Mouse (Mus musculus): ENCODE measurements around the gene Ms4a18. TPM values are rescaled to one million over a fixed set of nuclear protein-coding genes. Genes with fewer than 3 reads are reported as not detected.

Gene Ms4a18
- polyA plus RNA-seq, 1 experiment = not detected

- H3K27ac ChIP-seq (ENCODE audit: insufficient read depth, low read length) = no peak overlapping the region
- WGBS = 89% methylated on average over 7 of the region's 7 CpGs
- no peak overlapping the region for H3K4me3 ChIP-seq (ENCODE audit: extremely low read depth, insufficient read depth, insufficient read length)
- no peak for DNase-seq (ENCODE audit: low read depth in 1 of 2, low spot score in 2 of 2)
- TF ChIP-seq POLR2A (IDR thresholded peaks at IDR 0.05; ENCODE audit: low read depth, low read length) = no peak
- no peak for TF ChIP-seq CTCF (IDR thresholded peaks at IDR 0.05; ENCODE audit: extremely low read depth, insufficient read depth, insufficient read length, insufficient replicate concordance)
- no peaks in the 10 kb centered on the region for H3K4me1 ChIP-seq (ENCODE audit: control insufficient read depth, insufficient read depth, insufficient read length)
- no peaks in the 10 kb centered on the region for H3K36me3 ChIP-seq (ENCODE audit: control insufficient read depth, insufficient read depth, low read length)
- H3K27me3 ChIP-seq (ENCODE audit: control insufficient read depth, insufficient read depth, low read length) = no peaks in the 10 kb centered on the region
These were observed 52.1 kb downstream of the Ms4a18 start for GRCm38 (mm10) chr19:10965721-10966120.

- Histone ChIP-seq H3K4me3 (ENCODE audit: extremely low read depth, insufficient read depth, insufficient read length) (no peak overlapping the region), H3K27ac (ENCODE audit: insufficient read depth, low read length) (no peak overlapping the region), H3K27me3 (ENCODE audit: control insufficient read depth, insufficient read depth, low read length) (no peaks in the 10 kb centered on the region), H3K36me3 (ENCODE audit: control insufficient read depth, insufficient read depth, low read length) (no peaks in the 10 kb centered on the region), H3K4me1 (ENCODE audit: control insufficient read depth, insufficient read depth, insufficient read length) (no peaks in the 10 kb centered on the region)
- 58% methylated on average over 12 of the region's 12 CpGs for WGBS
- DNase-seq (ENCODE audit: low read depth in 1 of 2, low spot score in 2 of 2) = no peak
- TF ChIP-seq POLR2A (IDR thresholded peaks at IDR 0.05; ENCODE audit: low read depth, low read length) (no peak), CTCF (IDR thresholded peaks at IDR 0.05; ENCODE audit: extremely low read depth, insufficient read depth, insufficient read length, insufficient replicate concordance) (no peak)
These were observed 57.9 kb downstream of the Ms4a18 start for GRCm38 (mm10) chr19:10959978-10960346.

- Histone ChIP-seq H3K4me3 (ENCODE audit: extremely low read depth, insufficient read depth, insufficient read length) (no peak overlapping the region), H3K27me3 (ENCODE audit: control insufficient read depth, insufficient read depth, low read length) (no peaks in the 10 kb centered on the region), H3K4me1 (ENCODE audit: control insufficient read depth, insufficient read depth, insufficient read length) (no peaks in the 10 kb centered on the region), H3K36me3 (ENCODE audit: control insufficient read depth, insufficient read depth, low read length) (no peaks in the 10 kb centered on the region), H3K27ac (ENCODE audit: insufficient read depth, low read length) (no peak overlapping the region)
- 34% methylated on average over 11 of the region's 11 CpGs for WGBS
- DNase-seq (ENCODE audit: low read depth in 1 of 2, low spot score in 2 of 2) = peak; percentile 18 to 61
- peak; percentile 33; the same call in 1 of the 2 replicates for TF ChIP-seq CTCF (IDR thresholded peaks at IDR 0.05; ENCODE audit: extremely low read depth, insufficient read depth, insufficient read length, insufficient replicate concordance)
- TF ChIP-seq POLR2A (IDR thresholded peaks at IDR 0.05; ENCODE audit: low read depth, low read length) = no peak
These were observed 58.5 kb downstream of the Ms4a18 start for GRCm38 (mm10) chr19:10959085-10959977.

DNA sequence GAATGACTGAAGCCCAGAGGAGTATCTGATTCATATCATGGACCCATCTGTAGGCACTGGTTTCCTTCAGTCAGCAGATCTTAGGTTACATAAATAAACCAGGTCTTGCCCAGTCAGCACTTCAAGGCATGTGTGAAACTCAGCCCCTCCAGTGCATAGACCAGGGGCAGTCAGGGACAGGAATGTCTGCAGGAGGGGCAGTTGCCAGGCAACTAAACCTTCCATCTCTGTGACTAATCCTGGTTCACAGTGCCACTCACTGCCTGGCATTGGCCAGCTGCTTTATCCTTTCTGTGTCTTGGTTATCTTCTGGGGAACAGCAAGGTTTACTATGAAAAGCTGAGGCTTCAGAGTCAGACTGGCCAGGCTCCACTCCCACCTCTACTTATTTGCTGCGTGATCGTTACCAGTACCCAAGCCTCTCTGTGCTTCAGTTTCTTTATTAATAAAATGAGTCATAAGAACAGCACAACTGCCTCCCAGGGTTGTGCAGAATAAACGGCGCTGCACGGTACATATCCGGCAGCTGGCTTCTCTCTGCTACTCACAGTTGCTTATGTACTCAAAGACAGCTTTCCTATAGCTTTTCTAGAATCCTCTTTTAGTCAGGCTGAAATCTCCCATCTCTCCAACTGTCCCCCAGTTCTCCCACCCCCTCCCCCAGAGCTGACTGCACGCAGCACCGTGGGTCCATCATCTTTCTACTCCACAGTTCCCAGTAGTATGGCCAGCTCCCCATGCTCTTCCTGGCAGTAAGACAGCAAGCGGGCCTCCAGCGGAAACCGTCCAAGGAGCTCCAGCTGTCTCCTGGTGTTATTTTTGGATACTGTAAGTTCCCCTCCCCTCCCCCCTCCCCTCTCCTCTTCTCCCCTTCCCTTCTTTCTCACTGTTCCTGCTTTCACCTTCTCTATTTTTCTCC is 65.6 kb downstream of the Ms4a18 start:
- Histone ChIP-seq H3K4me3 (ENCODE audit: extremely low read depth, insufficient read depth, insufficient read length) (no peak overlapping the region), H3K36me3 (ENCODE audit: control insufficient read depth, insufficient read depth, low read length) (no peaks in the 10 kb centered on the region), H3K4me1 (ENCODE audit: control insufficient read depth, insufficient read depth, insufficient read length) (peaks cover 9% of the 10 kb centered on the region), H3K27ac (ENCODE audit: insufficient read depth, low read length) (no peak overlapping the region), H3K27me3 (ENCODE audit: control insufficient read depth, insufficient read depth, low read length) (no peaks in the 10 kb centered on the region)
- WGBS = 66% methylated on average over 11 of the region's 11 CpGs
- no peak for DNase-seq (ENCODE audit: low read depth in 1 of 2, low spot score in 2 of 2)
- TF ChIP-seq CTCF (IDR thresholded peaks at IDR 0.05; ENCODE audit: extremely low read depth, insufficient read depth, insufficient read length, insufficient replicate concordance) (no peak), POLR2A (IDR thresholded peaks at IDR 0.05; ENCODE audit: low read depth, low read length) (no peak)

GRCm38 (mm10) chr19:10949558-10949957 is 68.3 kb downstream of the Ms4a18 start:
- peak overlapping the region; percentile 45 for H3K4me3 ChIP-seq (ENCODE audit: extremely low read depth, insufficient read depth, insufficient read length)
- TF ChIP-seq POLR2A (IDR thresholded peaks at IDR 0.05; ENCODE audit: low read depth, low read length) = no peak
- TF ChIP-seq CTCF (IDR thresholded peaks at IDR 0.05; ENCODE audit: extremely low read depth, insufficient read depth, insufficient read length, insufficient replicate concordance) = no peak
- 0 out of 2 replicates have a peak, but pooled peaks cover under 1% of the 10 kb centered on the region for H3K36me3 ChIP-seq (ENCODE audit: control insufficient read depth, insufficient read depth, low read length)
- 0 out of 2 replicates have a peak overlapping the region, but pooled peaks have one; percentile 21 for H3K27ac ChIP-seq (ENCODE audit: insufficient read depth, low read length)
- no peaks in the 10 kb centered on the region for H3K27me3 ChIP-seq (ENCODE audit: control insufficient read depth, insufficient read depth, low read length)
- DNase-seq (ENCODE audit: low read depth in 1 of 2, low spot score in 2 of 2) = peak in 1 of 2 experiments; percentile 9
- H3K4me1 ChIP-seq (ENCODE audit: control insufficient read depth, insufficient read depth, insufficient read length) = peaks cover 9% of the 10 kb centered on the region
- WGBS = 23% methylated on average over 9 of the region's 9 CpGs

DNA sequence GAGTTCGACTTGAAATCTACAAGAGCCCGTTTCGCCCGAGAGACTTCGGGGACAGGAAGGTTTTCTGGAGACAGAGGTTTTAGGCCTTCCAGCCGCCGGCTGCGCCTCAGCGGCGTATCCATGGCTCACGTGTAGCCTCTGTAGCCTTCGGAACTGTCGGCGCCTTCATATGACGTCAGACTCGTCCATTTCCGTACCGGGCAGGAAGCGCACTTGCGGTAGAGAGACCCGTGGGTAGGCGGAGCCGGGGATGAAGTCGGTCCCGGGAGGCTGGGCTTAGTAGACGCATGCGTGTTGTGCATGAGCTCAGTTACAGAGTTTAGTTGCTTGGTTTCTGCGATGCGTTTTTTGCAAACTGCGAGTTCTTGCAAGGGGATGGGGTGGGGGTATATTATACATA is 68.7 kb downstream of the Ms4a18 start, which contains the start of gene Ccdc86:
Gene Ccdc86, minus strand, starts transcription at position 155 of the 400 bp plus-strand sequence.
- DNase-seq (ENCODE audit: low read depth in 1 of 2, low spot score in 2 of 2) = peak; percentile 95 to 98
- Histone ChIP-seq H3K4me1 (ENCODE audit: control insufficient read depth, insufficient read depth, insufficient read length) (peaks cover 9% of the 10 kb centered on the region), H3K27ac (ENCODE audit: insufficient read depth, low read length) (0 out of 2 replicates have a peak within 1 kb of the TSS, but pooled peaks have one; percentile 21), H3K4me3 (ENCODE audit: extremely low read depth, insufficient read depth, insufficient read length) (peak within 1 kb of the TSS; percentile 91), H3K27me3 (ENCODE audit: control insufficient read depth, insufficient read depth, low read length) (no peaks in the 10 kb centered on the region), H3K36me3 (ENCODE audit: control insufficient read depth, insufficient read depth, low read length) (peaks cover 3% of the 10 kb centered on the region; the same call in 1 of the 2 replicates)
- TF ChIP-seq CTCF (IDR thresholded peaks at IDR 0.05; ENCODE audit: extremely low read depth, insufficient read depth, insufficient read length, insufficient replicate concordance) (no peak), POLR2A (IDR thresholded peaks at IDR 0.05; ENCODE audit: low read depth, low read length) (no peak; the same call in 1 of the 2 replicates)
- WGBS = under 1% methylated on average over 30 of the region's 30 CpGs
